Mouse (Mus musculus): ENCODE data around the gene Matn4. TPM values are rescaled to one million over a fixed set of nuclear protein-coding genes. Genes with fewer than 3 reads are reported as not detected.

Gene Matn4
- polyA plus RNA-seq, 1 experiment from 2014 or later, result 13.5 TPM

- no peak overlapping the region for H3K4me3 ChIP-seq
- peaks cover 24% of the 10 kb centered on the region for H3K4me1 ChIP-seq
- H3K9me3 ChIP-seq, result no peaks in the 10 kb centered on the region
- H3K27ac ChIP-seq (replicated peaks), result no peak overlapping the region
- ATAC-seq (ENCODE audit: low FRiP score, low read depth), result no peak
- H3K36me3 ChIP-seq, result no peaks in the 10 kb centered on the region
- peaks cover 10% of the 10 kb centered on the region; the same call in 1 of the 2 replicates for H3K27me3 ChIP-seq
- WGBS, result 95% methylated on average over 3 of the region's 3 CpGs
- no peak overlapping the region for H3K4me2 ChIP-seq (replicated peaks)
- no peak overlapping the region for H3K9ac ChIP-seq (replicated peaks)
Measured at GRCm38 (mm10) chr2:164434681-164435080, 29.7 kb upstream of the Matn4 start.

GRCm38 (mm10) chr2:164433278-164433895 is 28.4 kb upstream of the Matn4 start:
- WGBS, result 78% methylated on average over 9 of the region's 9 CpGs

GRCm38 (mm10) chr2:164432541-164433191 is 27.7 kb upstream of the Matn4 start:
- Histone ChIP-seq H3K27ac (replicated peaks) (no peak overlapping the region), H3K9me3 (no peaks in the 10 kb centered on the region), H3K4me3 (no peak overlapping the region), H3K27me3 (peaks cover 6% of the 10 kb centered on the region; the same call in 1 of the 2 replicates), H3K9ac (replicated peaks) (no peak overlapping the region), H3K4me2 (replicated peaks) (no peak overlapping the region), H3K4me1 (peaks cover 24% of the 10 kb centered on the region), H3K36me3 (no peaks in the 10 kb centered on the region)
- 40% methylated on average over 22 of the region's 22 CpGs for WGBS
- no peak for ATAC-seq (ENCODE audit: low FRiP score, low read depth)

More at GRCm38 (mm10) chr2:164433278-164433895, 28.4 kb upstream of the Matn4 start:
- H3K4me3 ChIP-seq, result no peak overlapping the region
- no peak overlapping the region for H3K27ac ChIP-seq (replicated peaks)
- no peaks in the 10 kb centered on the region for H3K36me3 ChIP-seq
- H3K27me3 ChIP-seq, result peaks cover 6% of the 10 kb centered on the region; the same call in 1 of the 2 replicates
- ATAC-seq (ENCODE audit: low FRiP score, low read depth), result no peak
- no peak overlapping the region for H3K4me2 ChIP-seq (replicated peaks)
- no peak overlapping the region for H3K9ac ChIP-seq (replicated peaks)
- no peaks in the 10 kb centered on the region for H3K9me3 ChIP-seq
- peaks cover 24% of the 10 kb centered on the region for H3K4me1 ChIP-seq

GRCm38 (mm10) chr2:164431676-164432465 is 26.9 kb upstream of the Matn4 start:
- peaks cover 6% of the 10 kb centered on the region; the same call in 1 of the 2 replicates for H3K27me3 ChIP-seq
- no peak overlapping the region for H3K4me2 ChIP-seq (replicated peaks)
- H3K4me3 ChIP-seq, result no peak overlapping the region
- ATAC-seq (ENCODE audit: low FRiP score, low read depth), result no peak
- 65% methylated on average over 9 of the region's 9 CpGs for WGBS
- no peak overlapping the region for H3K27ac ChIP-seq (replicated peaks)
- peaks cover 24% of the 10 kb centered on the region for H3K4me1 ChIP-seq
- no peaks in the 10 kb centered on the region for H3K36me3 ChIP-seq
- no peaks in the 10 kb centered on the region for H3K9me3 ChIP-seq
- no peak overlapping the region for H3K9ac ChIP-seq (replicated peaks)

GRCm38 (mm10) chr2:164430697-164431096 is 25.7 kb upstream of the Matn4 start:
- Histone ChIP-seq H3K36me3 (no peaks in the 10 kb centered on the region), H3K27ac (replicated peaks) (no peak overlapping the region), H3K9me3 (no peaks in the 10 kb centered on the region), H3K4me3 (no peak overlapping the region), H3K4me2 (replicated peaks) (no peak overlapping the region), H3K9ac (replicated peaks) (no peak overlapping the region), H3K27me3 (peaks cover 6% of the 10 kb centered on the region; the same call in 1 of the 2 replicates), H3K4me1 (peaks cover 17% of the 10 kb centered on the region)
- ATAC-seq (ENCODE audit: low FRiP score, low read depth), result no peak
- 21% methylated on average over 7 of the region's 7 CpGs for WGBS

GRCm38 (mm10) chr2:164429881-164430615 is 25.1 kb upstream of the Matn4 start:
- no peaks in the 10 kb centered on the region for H3K9me3 ChIP-seq
- peaks cover 6% of the 10 kb centered on the region; the same call in 1 of the 2 replicates for H3K27me3 ChIP-seq
- ATAC-seq (ENCODE audit: low FRiP score, low read depth), result no peak
- no peaks in the 10 kb centered on the region for H3K36me3 ChIP-seq
- H3K4me2 ChIP-seq (replicated peaks), result no peak overlapping the region
- no peak overlapping the region for H3K4me3 ChIP-seq
- H3K9ac ChIP-seq (replicated peaks), result no peak overlapping the region
- H3K4me1 ChIP-seq, result peaks cover 17% of the 10 kb centered on the region
- WGBS, result 41% methylated on average over 15 of the region's 15 CpGs
- no peak overlapping the region for H3K27ac ChIP-seq (replicated peaks)

- H3K4me2 ChIP-seq (replicated peaks), result no peak overlapping the region
- no peaks in the 10 kb centered on the region for H3K36me3 ChIP-seq
- no peak overlapping the region for H3K9ac ChIP-seq (replicated peaks)
- WGBS, result 36% methylated on average over 5 of the region's 5 CpGs
- H3K4me3 ChIP-seq, result no peak overlapping the region
- H3K27ac ChIP-seq (replicated peaks), result no peak overlapping the region
- 0 out of 2 replicates have a peak, but pooled peaks cover 6% of the 10 kb centered on the region for H3K27me3 ChIP-seq
- peaks cover 17% of the 10 kb centered on the region for H3K4me1 ChIP-seq
- 0 out of 2 replicates have a peak, but pooled peaks cover 2% of the 10 kb centered on the region for H3K9me3 ChIP-seq
- no peak for ATAC-seq (ENCODE audit: low FRiP score, low read depth)
Measured at GRCm38 (mm10) chr2:164428451-164428850, 23.5 kb upstream of the Matn4 start.

GRCm38 (mm10) chr2:164426952-164427351 is 22.0 kb upstream of the Matn4 start:
- ATAC-seq (ENCODE audit: low FRiP score, low read depth), result no peak
- Histone ChIP-seq H3K4me2 (replicated peaks) (no peak overlapping the region), H3K27me3 (0 out of 2 replicates have a peak, but pooled peaks cover 6% of the 10 kb centered on the region), H3K4me3 (no peak overlapping the region), H3K27ac (replicated peaks) (no peak overlapping the region), H3K9me3 (0 out of 2 replicates have a peak, but pooled peaks cover 2% of the 10 kb centered on the region), H3K36me3 (no peaks in the 10 kb centered on the region), H3K9ac (replicated peaks) (no peak overlapping the region), H3K4me1 (peaks cover 6% of the 10 kb centered on the region)
- WGBS, result 70% methylated on average over 5 of the region's 5 CpGs

GRCm38 (mm10) chr2:164426121-164426520 is 21.2 kb upstream of the Matn4 start:
- H3K27ac ChIP-seq (replicated peaks), result no peak overlapping the region
- H3K9me3 ChIP-seq, result 0 out of 2 replicates have a peak, but pooled peaks cover 2% of the 10 kb centered on the region
- no peak overlapping the region for H3K9ac ChIP-seq (replicated peaks)
- peaks cover 6% of the 10 kb centered on the region; the same call in 1 of the 2 replicates for H3K4me1 ChIP-seq
- H3K27me3 ChIP-seq, result 0 out of 2 replicates have a peak, but pooled peaks cover 6% of the 10 kb centered on the region
- no peak overlapping the region for H3K4me3 ChIP-seq
- 32% methylated on average over 12 of the region's 12 CpGs for WGBS
- no peak for ATAC-seq (ENCODE audit: low FRiP score, low read depth)
- no peaks in the 10 kb centered on the region for H3K36me3 ChIP-seq
- H3K4me2 ChIP-seq (replicated peaks), result no peak overlapping the region

- Histone ChIP-seq H3K9me3 (0 out of 2 replicates have a peak, but pooled peaks cover 2% of the 10 kb centered on the region), H3K9ac (replicated peaks) (no peak overlapping the region), H3K4me2 (replicated peaks) (no peak overlapping the region), H3K36me3 (no peaks in the 10 kb centered on the region), H3K4me3 (no peak overlapping the region), H3K27me3 (no peaks in the 10 kb centered on the region), H3K4me1 (no peaks in the 10 kb centered on the region), H3K27ac (replicated peaks) (no peak overlapping the region)
- 92% methylated on average over 5 of the region's 5 CpGs for WGBS
- no peak for ATAC-seq (ENCODE audit: low FRiP score, low read depth)
Measured at GRCm38 (mm10) chr2:164425401-164425800, 20.4 kb upstream of the Matn4 start.

- H3K9me3 ChIP-seq, result 0 out of 2 replicates have a peak, but pooled peaks cover 2% of the 10 kb centered on the region
- no peak for ATAC-seq (ENCODE audit: low FRiP score, low read depth)
- no peak overlapping the region for H3K4me2 ChIP-seq (replicated peaks)
- WGBS, result 85% methylated on average over 8 of the region's 8 CpGs
- H3K27ac ChIP-seq (replicated peaks), result no peak overlapping the region
- no peaks in the 10 kb centered on the region for H3K27me3 ChIP-seq
- H3K4me1 ChIP-seq, result no peaks in the 10 kb centered on the region
- H3K9ac ChIP-seq (replicated peaks), result no peak overlapping the region
- H3K4me3 ChIP-seq, result no peak overlapping the region
- no peaks in the 10 kb centered on the region for H3K36me3 ChIP-seq
Measured at GRCm38 (mm10) chr2:164424406-164424805, 19.4 kb upstream of the Matn4 start.
